Comparison of ENCODE assay signal across 22 mouse cellular contexts in genomic region chr6:72520904-72521303, GRCm38 (mm10). TPM values are rescaled to one million over a fixed set of nuclear protein-coding genes. Genes with fewer than 3 reads are reported as not detected.
DNase-seq lines count a peak whose midpoint lies in the region; ATAC-seq lines count a peak whose summit lies in the region.
"Had no signal": no experiment of that assay in that cellular context is flagged by ENCODE, and none has a peak within 500 bp of the region (broad histone marks: within the 10 kb centered on the region; RNA-seq: fewer than 3 reads in every experiment).

No protein-coding gene starts in this region.

- no peak for DNase-seq in embryonic facial prominence, embryonic 10.5 days (ENCODE audit: low spot score)
- no peak for DNase-seq in forebrain, embryonic 11.5 days (ENCODE audit: low spot score)
- no peak for DNase-seq in urinary bladder, adult 2 months (ENCODE audit: low spot score)
- DNase-seq in right cerebral cortex, postnatal 4 days = no peak
- DNase-seq in heart, adult 8-10 months (ENCODE audit: low spot score) = no peak
- DNase-seq: adrenal gland, adult 8-10 months; cerebellum, adult 11-12 months; layer of hippocampus, postnatal 36 days; left cerebral cortex, postnatal 4 days; retina, postnatal 1 day had no signal

- 90% methylated on average over 5 of the region's 5 CpGs for WGBS in embryonic facial prominence, embryonic 10.5 days
- WGBS in forebrain, embryonic 11.5 days = 88% methylated on average over 5 of the region's 5 CpGs
- 91% methylated on average over 5 of the region's 5 CpGs for WGBS in hindbrain, embryonic 12.5 days
- WGBS in midbrain, embryonic 13.5 days = 95% methylated on average over 5 of the region's 5 CpGs

- no peak overlapping the region for H3K9ac ChIP-seq in forebrain, embryonic 11.5 days (ENCODE audit: low read length)
- no peak overlapping the region for H3K9ac ChIP-seq in hindbrain, embryonic 12.5 days
- no peak overlapping the region for H3K9ac ChIP-seq in midbrain, embryonic 13.5 days (replicated peaks)
- H3K9ac ChIP-seq: heart, embryonic 15.5 days; liver, embryonic 12.5 days; lung, embryonic 15.5 days had no signal

- peaks cover 24% of the 10 kb centered on the region for H3K4me1 ChIP-seq in embryonic facial prominence, embryonic 10.5 days
- H3K4me1 ChIP-seq in forebrain, embryonic 11.5 days (replicated peaks; ENCODE audit: control insufficient read depth, insufficient read depth, low read length) = peaks cover 8% of the 10 kb centered on the region
- H3K4me1 ChIP-seq in hindbrain, embryonic 12.5 days = peaks cover 35% of the 10 kb centered on the region
- H3K4me1 ChIP-seq in midbrain, embryonic 13.5 days (replicated peaks) = peaks cover 38% of the 10 kb centered on the region

- no peak overlapping the region for H3K4me2 ChIP-seq in forebrain, embryonic 11.5 days (ENCODE audit: low read depth, low read length, severe bottlenecking)
- H3K4me2 ChIP-seq in hindbrain, embryonic 12.5 days (replicated peaks) = no peak overlapping the region; the same call in 1 of the 2 replicates
- no peak overlapping the region for H3K4me2 ChIP-seq in midbrain, embryonic 13.5 days (replicated peaks)
- H3K4me2 ChIP-seq: liver, embryonic 12.5 days; lung, embryonic 15.5 days had no signal

- no peak overlapping the region for H3K4me3 ChIP-seq in embryonic facial prominence, embryonic 10.5 days
- no peak overlapping the region for H3K4me3 ChIP-seq in forebrain, embryonic 11.5 days (ENCODE audit: low read depth, low read length)
- no peak overlapping the region for H3K4me3 ChIP-seq in hindbrain, embryonic 12.5 days
- H3K4me3 ChIP-seq in midbrain, embryonic 13.5 days (replicated peaks) = no peak overlapping the region
- H3K4me3 ChIP-seq: heart, embryonic 15.5 days; liver, embryonic 12.5 days; lung, embryonic 15.5 days; megakaryocyte, embryonic 14.5 days had no signal

- H3K36me3 ChIP-seq in embryonic facial prominence, embryonic 10.5 days (replicated peaks) = no peaks in the 10 kb centered on the region
- H3K36me3 ChIP-seq in forebrain, embryonic 11.5 days (ENCODE audit: control insufficient read depth, insufficient read depth, low read length) = no peaks in the 10 kb centered on the region
- no peaks in the 10 kb centered on the region for H3K36me3 ChIP-seq in hindbrain, embryonic 12.5 days
- H3K36me3 ChIP-seq in midbrain, embryonic 13.5 days = no peaks in the 10 kb centered on the region
- H3K36me3 ChIP-seq: heart, embryonic 15.5 days; liver, embryonic 12.5 days; lung, embryonic 15.5 days had no signal

- no peak for ATAC-seq in forebrain, embryonic 11.5 days (replicated peaks; ENCODE audit: low FRiP score)
- ATAC-seq in hindbrain, embryonic 12.5 days (ENCODE audit: low FRiP score) = no peak
- ATAC-seq in midbrain, embryonic 13.5 days = no peak
- ATAC-seq: CD4-positive, CD25-positive, alpha-beta regulatory T cell, adult 4 months; liver, embryonic 12.5 days had no signal

- H3K27ac ChIP-seq in embryonic facial prominence, embryonic 10.5 days (replicated peaks) = peak overlapping the region; percentile 80; the same call in 1 of the 2 replicates
- H3K27ac ChIP-seq in forebrain, embryonic 11.5 days (ENCODE audit: low read depth, low read length) = 0 out of 2 replicates have a peak overlapping the region, but pooled peaks have one; percentile 82
- peak overlapping the region; percentile 96 for H3K27ac ChIP-seq in hindbrain, embryonic 12.5 days
- peak overlapping the region; percentile 95 for H3K27ac ChIP-seq in midbrain, embryonic 13.5 days
- H3K27ac ChIP-seq: liver, embryonic 12.5 days; lung, embryonic 15.5 days had no signal

- H3K27me3 ChIP-seq in embryonic facial prominence, embryonic 10.5 days (replicated peaks; ENCODE audit: low read depth, poor library complexity, severe bottlenecking) = no peaks in the 10 kb centered on the region
- no peaks in the 10 kb centered on the region for H3K27me3 ChIP-seq in forebrain, embryonic 11.5 days (ENCODE audit: control insufficient read depth, insufficient read depth, low read length)
- H3K27me3 ChIP-seq in hindbrain, embryonic 12.5 days = no peaks in the 10 kb centered on the region
- no peaks in the 10 kb centered on the region for H3K27me3 ChIP-seq in midbrain, embryonic 13.5 days
- H3K27me3 ChIP-seq: heart, embryonic 15.5 days; lung, embryonic 15.5 days had no signal

- H3K9me3 ChIP-seq in embryonic facial prominence, embryonic 10.5 days = no peaks in the 10 kb centered on the region
- no peaks in the 10 kb centered on the region for H3K9me3 ChIP-seq in forebrain, embryonic 11.5 days (ENCODE audit: control insufficient read depth, low read length)
- H3K9me3 ChIP-seq in hindbrain, embryonic 12.5 days (replicated peaks) = no peaks in the 10 kb centered on the region
- no peaks in the 10 kb centered on the region for H3K9me3 ChIP-seq in midbrain, embryonic 13.5 days
- H3K9me3 ChIP-seq: heart, embryonic 15.5 days; liver, embryonic 12.5 days; lung, embryonic 15.5 days; megakaryocyte, embryonic 14.5 days had no signal

RNA-seq across cellular contexts. Expression of gene Sh2d6, which starts 0.6 kb away (rescaled TPM):
- polyA plus RNA-seq in embryonic facial prominence, embryonic 10.5 days (2016; fragmentation: Nextera tagmentation; extraction: Ambion mirVana) = 0.16 and 0.19 TPM in 2 replicates
- 0.36 and 0.51 TPM in 2 replicates for polyA plus RNA-seq in forebrain, embryonic 11.5 days (2014; fragmentation: Nextera tagmentation; extraction: Ambion mirVana)
- 0.62 and 0.82 TPM in 2 replicates for polyA plus RNA-seq in hindbrain, embryonic 12.5 days (2016; fragmentation: Nextera tagmentation; extraction: Ambion mirVana)
- polyA plus RNA-seq in midbrain, embryonic 13.5 days (2015; fragmentation: Nextera tagmentation; extraction: Ambion mirVana) = 1.5 TPM in 2 replicates
- 2.2 and 2.8 TPM in 2 replicates for polyA plus RNA-seq in urinary bladder, adult 2 months (2012; rRNA removed)
- total RNA-seq in heart, adult 8-10 months (2022) = not detected
- total RNA-seq: common myeloid progenitor, adult 5-6 weeks; MEL had no signal
- polyA plus RNA-seq: CD4-positive, CD25-positive, alpha-beta regulatory T cell, adult 4 months; embryonic facial prominence, embryonic 14.5 days; heart, embryonic 15.5 days; kidney, embryonic 14.5 days; liver, embryonic 12.5 days; lung, embryonic 15.5 days; stomach, embryonic 14.5 days had no signal

RNA-seq across cellular contexts. Expression of gene Capg, which starts 23.3 kb away (rescaled TPM):
- 14.8 and 16.0 TPM in 2 replicates for polyA plus RNA-seq in embryonic facial prominence, embryonic 10.5 days (2016; fragmentation: Nextera tagmentation; extraction: Ambion mirVana)
- 7.1 and 8.4 TPM in 2 replicates for polyA plus RNA-seq in forebrain, embryonic 11.5 days (2014; fragmentation: Nextera tagmentation; extraction: Ambion mirVana)
- polyA plus RNA-seq in hindbrain, embryonic 12.5 days (2016; fragmentation: Nextera tagmentation; extraction: Ambion mirVana) = 10.6 and 15.0 TPM in 2 replicates
- polyA plus RNA-seq in midbrain, embryonic 13.5 days (2015; fragmentation: Nextera tagmentation; extraction: Ambion mirVana) = 5.3 and 5.7 TPM in 2 replicates
- polyA plus RNA-seq in urinary bladder, adult 2 months (2012; rRNA removed) = 115 and 129 TPM in 2 replicates
- 10 to 100 TPM in 1 of 4 experiments, 1 to 10 TPM in 3; 7.5 to 11.8 (median 9.2) TPM for total RNA-seq in heart, adult 8-10 months (2022)
